Mouse (Mus musculus) liver, embryonic 14.5 days (tissue): Measurements from ENCODE around the gene Prl8a9.

Source experiments
- CTCF ChIP-seq: IDR thresholded peaks from 2 replicates; pipeline ENCODE4 v1.5.1; 2016; ENCODE audit warnings: antibody characterized with exemption, low read depth, control low read depth
- EP300 ChIP-seq: IDR thresholded peaks from 2 replicates; pipeline ENCODE4 v1.6.1; 2016; ENCODE audit warnings: antibody characterized with exemption, low read depth

DNA sequence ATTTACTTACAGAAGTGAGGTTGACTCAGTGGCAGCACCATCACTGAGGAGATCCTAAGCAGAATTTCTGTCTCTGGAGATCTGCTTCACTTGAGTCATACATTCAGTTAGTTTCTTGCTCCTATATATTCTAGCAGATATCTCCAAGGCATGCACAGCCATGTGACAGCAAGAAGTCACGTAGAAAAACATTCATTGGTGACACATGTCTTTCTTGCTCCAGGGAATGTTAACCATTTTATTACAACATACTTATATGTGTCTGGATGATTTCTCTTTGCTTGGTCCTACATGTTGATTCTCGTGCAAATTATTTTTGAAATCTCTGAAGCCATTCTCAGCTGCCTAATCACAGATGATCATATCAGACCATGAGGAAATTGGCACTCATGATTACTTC lies at the start of gene Prl8a9:
- no peak for TF ChIP-seq CTCF
- no peak for TF ChIP-seq EP300
